Mouse (Mus musculus) gastrocnemius, postnatal 10 days (tissue): ENCODE data around the gene Gnl2. TPM values are rescaled to one million over a fixed set of nuclear protein-coding genes. Genes with fewer than 3 reads are reported as not detected.

Experiments used
- DNase-seq: peaks from one replicate; pipeline ENCODE4 v3.0.0; 2021; ENCODE audit warnings: mixed read lengths
- total RNA-seq, 2 experiments: library from RNA; stranded (reverse); gene quantifications; 2 replicates each; pipeline ENCODE4 v1.2.3; 2021

Gnl2 gene
- total RNA-seq, 2 experiments from 2014 or later = 38.2 to 42.6 TPM

GRCm38 (mm10) chr4:125084403-125085345 is 68.3 kb downstream of the Gnl2 start, which contains the start of gene Meaf6:
Gene Meaf6, plus strand, starts transcription at chr4:125085134.
- peak; percentile 95 for DNase-seq

DNA sequence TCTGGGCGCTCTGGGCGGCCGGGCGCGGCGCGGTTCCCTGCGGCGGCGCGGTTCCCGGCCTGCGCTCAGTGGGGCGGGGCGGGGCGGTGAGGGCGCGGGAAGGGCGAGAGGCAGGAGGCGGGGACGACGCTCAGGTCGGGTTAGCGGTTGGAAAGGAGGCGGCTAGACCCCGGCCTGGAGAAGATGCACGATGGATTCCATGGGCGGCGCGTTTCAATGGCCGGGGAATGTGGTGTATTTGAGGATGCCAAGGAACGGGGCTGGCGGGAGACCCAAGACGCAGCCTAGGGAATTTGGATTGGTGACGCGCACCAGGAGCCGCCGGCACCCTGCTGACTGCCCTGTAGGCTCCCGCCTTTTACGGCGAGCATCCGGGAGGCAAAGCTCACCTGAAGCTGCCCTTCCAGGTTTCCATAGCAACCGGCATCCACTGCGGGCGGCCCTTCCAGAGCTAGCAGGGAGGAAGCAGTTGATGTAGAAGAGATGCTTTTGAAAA is 69.0 kb downstream of the Gnl2 start:
- peak; percentile 79 for DNase-seq

DNA sequence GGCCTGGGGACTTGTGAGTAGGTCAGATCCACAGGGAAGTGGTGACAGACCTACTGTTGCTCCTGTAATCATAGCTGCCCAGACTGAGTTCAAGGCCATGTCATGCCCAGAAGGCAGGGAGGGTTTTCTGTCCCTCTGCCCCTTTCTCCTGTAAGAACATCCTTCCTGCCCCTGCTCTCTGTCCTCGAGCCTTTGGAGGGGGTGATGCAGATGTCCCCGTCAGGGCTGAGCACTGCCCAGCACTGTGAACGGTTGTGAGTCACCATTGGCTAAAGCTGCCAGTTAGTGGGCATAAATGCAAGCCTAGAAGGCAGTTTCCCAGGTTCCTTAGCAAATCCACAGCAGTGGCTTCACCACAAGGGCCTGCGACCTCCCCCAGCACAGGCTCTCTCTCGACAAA is 76.6 kb downstream of the Gnl2 start:
- no peak for DNase-seq

GRCm38 (mm10) chr4:125096066-125096465 is 79.7 kb downstream of the Gnl2 start:
- DNase-seq = no peak

- no peak for DNase-seq
Measured at GRCm38 (mm10) chr4:125097412-125097811, 81.0 kb downstream of the Gnl2 start.

DNA sequence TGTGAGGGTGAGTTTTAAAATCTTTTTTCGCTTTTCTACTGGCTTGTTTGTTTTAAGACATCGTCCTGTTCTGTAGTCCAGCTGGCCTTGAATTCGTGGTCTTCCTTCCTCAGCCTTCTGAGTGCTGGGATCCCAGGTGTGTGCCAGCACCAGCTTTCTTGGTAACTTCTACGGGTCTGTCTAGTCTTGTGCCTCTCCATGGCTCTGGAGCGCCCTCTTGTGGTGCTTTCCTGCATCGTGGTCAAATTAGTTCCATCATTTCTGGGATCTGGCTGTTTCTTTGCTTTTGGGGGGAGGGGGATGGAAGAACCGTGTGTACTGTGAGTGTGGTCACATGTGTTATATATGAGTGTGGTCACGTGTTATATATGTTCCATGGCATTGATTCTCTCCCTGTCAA is 83.1 kb downstream of the Gnl2 start:
- DNase-seq = peak; percentile 89

DNA sequence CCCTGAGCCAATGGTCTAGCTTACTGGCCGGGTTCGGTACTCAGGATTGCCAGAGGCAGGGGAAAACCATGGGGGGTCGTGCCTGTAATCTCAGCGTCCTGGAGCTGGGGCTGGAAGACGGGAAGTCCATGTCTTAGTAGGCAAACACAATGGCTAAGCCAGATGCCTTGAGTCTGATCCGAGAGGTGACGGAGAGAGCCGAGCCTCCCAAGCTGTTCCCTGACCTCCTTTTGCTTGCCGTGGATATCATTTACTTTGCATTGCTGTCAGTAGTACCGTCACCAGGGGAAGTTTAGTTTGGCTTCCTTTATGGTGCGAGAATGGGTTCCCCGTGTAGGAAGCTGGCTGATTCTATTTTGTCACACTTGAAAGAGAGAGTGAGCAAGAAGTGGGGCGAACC is 84.9 kb downstream of the Gnl2 start:
- no peak for DNase-seq

Other genes with a start within 250 kb of the Gnl2 start
- 10 to 100 TPM in 1 of 2 experiments, 1 to 10 TPM in 1; 8.6 to 14.0 TPM for gene Mtf1, start 214.5 kb upstream of the Gnl2 start, total RNA-seq
- 10 to 100 TPM; 10.3 to 11.9 TPM for gene Yrdc, start 165.9 kb upstream of the Gnl2 start, total RNA-seq
- 10 to 100 TPM; 28.7 to 29.3 TPM for gene 1110065P20Rik, start 165.4 kb upstream of the Gnl2 start, total RNA-seq
- gene Maneal, start 154.4 kb upstream of the Gnl2 start, total RNA-seq = under 1 TPM; 0.16 to 0.36 TPM
- gene Epha10, start 135.7 kb upstream of the Gnl2 start, total RNA-seq = under 1 TPM; 0.05 TPM
- 1 to 10 TPM; 7.9 to 9.2 TPM for gene 9930104L06Rik, start 79.5 kb upstream of the Gnl2 start, total RNA-seq
- 1 to 10 TPM; 7.1 to 9.0 TPM for gene Cdca8, start 77.3 kb upstream of the Gnl2 start, total RNA-seq
- gene Rspo1, start 30.2 kb upstream of the Gnl2 start, total RNA-seq = under 1 TPM; 0.47 to 0.65 TPM
- gene Dnali1, start 49.1 kb downstream of the Gnl2 start, total RNA-seq = not detected
- 1 to 10 TPM; 7.3 to 8.7 TPM for gene Snip1, start 50.1 kb downstream of the Gnl2 start, total RNA-seq
- 10 to 100 TPM in 1 of 2 experiments, 1 to 10 TPM in 1; 8.3 to 13.0 TPM for gene Meaf6, start 68.5 kb downstream of the Gnl2 start, total RNA-seq
- gene Zc3h12a, start 111.3 kb downstream of the Gnl2 start, total RNA-seq = 1 to 10 TPM; 2.0 to 2.2 TPM